Mouse (Mus musculus) G1E (cell line): ENCODE measurements around the gene Kalrn.

Source experiments
- CTCF ChIP-seq: IDR thresholded peaks from 2 replicates; pipeline ENCODE4 v1.5.1; 2012; ENCODE audit warnings: low read depth, low read length, inconsistent platforms, mixed read lengths
- GATA1 ChIP-seq: IDR thresholded peaks from 2 replicates; pipeline ENCODE4 v1.6.1; 2012; ENCODE audit warnings: borderline replicate concordance, low read length, inconsistent platforms, mixed read lengths
- POLR2AphosphoS5 ChIP-seq: IDR thresholded peaks from 2 replicates; pipeline ENCODE4 v1.6.1; 2012; ENCODE audit warnings: low read depth, low read length, inconsistent platforms; ENCODE audit not compliant: insufficient replicate concordance
- TAL1 ChIP-seq: conservative IDR thresholded peaks from 2 replicates; pipeline ENCODE4 v1.6.1; 2012; ENCODE audit warnings: low read depth, low read length, inconsistent platforms, mixed read lengths

DNA sequence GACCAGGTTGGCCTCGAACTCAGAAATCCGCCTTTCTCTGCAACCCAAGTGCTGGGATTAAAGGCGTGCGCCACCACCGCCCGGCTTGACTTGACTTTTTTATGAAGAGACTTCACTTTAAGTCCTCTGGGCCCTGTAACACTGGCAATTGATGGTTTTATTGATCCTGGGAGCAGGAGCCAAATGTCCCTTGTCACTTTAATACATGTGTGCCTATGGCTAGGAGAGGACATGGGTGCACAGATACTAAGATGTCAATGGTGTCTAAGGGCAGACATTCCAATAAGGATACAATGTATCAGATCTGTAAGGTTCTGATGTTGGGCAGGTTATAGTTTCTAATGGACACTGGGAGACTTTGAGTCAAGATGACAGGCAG lies 637.9 kb downstream of the Kalrn start:
- no peak for TF ChIP-seq CTCF
- TF ChIP-seq TAL1: no peak
- TF ChIP-seq GATA1: no peak
- TF ChIP-seq POLR2AphosphoS5: no peak
